Mouse (Mus musculus): ENCODE data around the gene Anapc1. TPM values are rescaled to one million over a fixed set of nuclear protein-coding genes. Genes with fewer than 3 reads are reported as not detected.

Anapc1 gene
- total RNA-seq, 2 experiments from 2014 or later: 71.4 to 80.0 TPM

DNA sequence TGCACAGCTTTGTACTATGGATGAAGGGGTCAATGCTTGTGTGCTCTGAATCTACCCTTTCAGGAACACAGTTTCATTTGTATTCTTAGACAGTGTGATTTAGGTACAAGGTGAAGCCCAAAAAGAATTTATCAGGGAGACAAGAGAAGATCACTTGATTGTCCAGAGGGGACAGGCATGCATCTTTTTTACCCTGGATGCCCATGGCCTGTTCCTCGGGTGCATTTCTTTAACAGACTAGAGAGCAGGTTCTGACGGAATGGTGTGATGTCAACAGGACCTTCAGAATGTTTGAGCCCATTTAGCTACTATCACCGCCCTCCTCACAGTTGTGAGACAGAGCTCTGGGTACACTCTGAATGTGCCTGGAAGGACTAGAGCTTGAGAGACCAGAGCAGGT lies 96.3 kb downstream of the Anapc1 start, which contains the start of gene Spdye4c:
Gene Spdye4c, plus strand, starts transcription at position 301 of the 400 bp plus-strand sequence.
- DNase-seq (ENCODE audit: extremely low spot score in 1 of 2, low spot score in 2 of 2): no peak
- intact Hi-C loops (cut with DNase I): no loop called here

DNA sequence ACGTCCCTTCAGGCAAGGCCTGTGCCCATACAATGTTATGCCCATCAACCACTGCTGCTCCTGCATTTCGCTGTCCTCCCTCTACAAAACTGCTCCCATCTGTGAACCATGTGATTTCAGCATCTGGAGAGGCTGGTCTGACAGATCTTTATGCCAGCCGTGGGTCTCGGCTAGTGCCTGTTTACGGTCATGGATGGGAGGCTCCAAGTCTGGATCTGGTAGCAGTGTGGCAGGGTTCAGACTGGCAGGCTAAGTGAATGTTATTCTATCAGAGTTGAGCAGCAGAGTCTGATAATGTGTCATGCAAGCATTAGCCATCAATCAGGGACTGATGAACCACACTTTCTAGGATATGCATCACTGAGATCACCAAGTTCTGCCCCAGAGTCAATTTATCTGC lies 104.3 kb downstream of the Anapc1 start:
- intact Hi-C loops (cut with DNase I): no loop called here
- no peak for DNase-seq (ENCODE audit: extremely low spot score in 1 of 2, low spot score in 2 of 2)

DNA sequence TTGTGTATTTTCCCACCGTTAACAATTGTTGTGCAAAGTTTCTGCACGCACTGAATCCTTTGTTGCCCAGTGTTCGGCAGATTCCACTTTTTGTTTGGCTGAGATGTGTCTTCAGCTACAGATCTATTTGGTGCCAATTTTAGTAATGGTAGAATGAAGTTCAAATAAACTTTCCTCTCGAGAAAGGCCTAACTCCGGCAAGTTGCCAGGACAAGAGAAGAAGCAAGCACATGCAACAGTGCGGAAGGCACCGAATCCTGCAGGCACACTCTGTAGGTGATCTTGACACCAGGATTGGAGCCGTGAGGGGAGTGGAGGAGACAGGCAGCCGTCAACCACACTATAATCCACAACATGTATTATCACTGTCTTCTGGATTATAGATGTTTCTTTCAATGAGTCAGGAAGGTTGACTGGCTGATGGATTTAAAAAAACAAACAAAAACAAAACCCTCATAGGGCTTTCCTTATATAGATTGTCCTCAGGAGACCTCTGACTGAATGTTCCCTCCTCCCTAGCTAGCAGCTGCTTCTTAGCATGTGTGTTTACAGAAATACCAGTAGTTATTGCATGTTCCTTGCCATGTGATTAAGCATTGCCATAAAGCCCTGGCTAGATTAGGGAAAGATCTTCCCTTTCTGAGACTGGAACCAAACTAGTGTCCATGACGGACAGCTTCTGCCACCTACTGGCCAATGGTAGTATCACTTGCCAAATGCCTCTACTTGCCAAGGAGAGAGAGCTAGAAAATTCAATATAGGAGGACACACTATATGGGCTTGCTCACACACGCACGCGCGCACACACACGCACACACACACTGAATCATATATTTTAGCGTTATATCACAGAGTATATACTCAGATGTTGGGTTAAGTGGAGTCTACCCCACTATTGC lies 114.2 kb downstream of the Anapc1 start:
- intact Hi-C loops (cut with DNase I): loop anchor here (5.0 to 10.0 kb wide), 3 partner anchors 161 to 686 kb away; partner anchors contain the start of gene Bcl2l11
- peak; percentile 81 to 85 for DNase-seq (ENCODE audit: extremely low spot score in 1 of 2, low spot score in 2 of 2)

DNA sequence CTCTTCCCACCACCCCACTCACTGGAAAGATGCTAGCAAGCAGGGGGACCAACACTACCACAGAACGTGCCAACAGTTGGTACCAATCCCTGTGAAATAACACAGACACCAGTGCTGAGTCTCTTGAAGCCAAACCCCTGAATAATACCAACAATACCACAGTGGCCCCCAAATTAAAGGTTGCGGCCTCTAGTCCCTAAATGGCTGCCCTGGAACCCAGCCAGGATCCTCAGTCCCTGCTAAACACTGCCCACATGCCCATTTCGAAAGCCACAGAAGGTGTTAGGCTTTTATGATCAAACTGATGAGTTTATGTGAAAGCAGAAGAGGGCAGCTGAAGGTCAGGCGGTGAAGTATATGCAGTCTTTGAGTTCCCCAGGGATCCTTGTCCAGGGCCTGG lies 116.2 kb downstream of the Anapc1 start:
- intact Hi-C loops (cut with DNase I): loop anchor here (5.0 to 10.0 kb wide), 3 partner anchors 159 to 684 kb away; partner anchors contain the start of gene Bcl2l11
- no peak for DNase-seq (ENCODE audit: extremely low spot score in 1 of 2, low spot score in 2 of 2)

DNA sequence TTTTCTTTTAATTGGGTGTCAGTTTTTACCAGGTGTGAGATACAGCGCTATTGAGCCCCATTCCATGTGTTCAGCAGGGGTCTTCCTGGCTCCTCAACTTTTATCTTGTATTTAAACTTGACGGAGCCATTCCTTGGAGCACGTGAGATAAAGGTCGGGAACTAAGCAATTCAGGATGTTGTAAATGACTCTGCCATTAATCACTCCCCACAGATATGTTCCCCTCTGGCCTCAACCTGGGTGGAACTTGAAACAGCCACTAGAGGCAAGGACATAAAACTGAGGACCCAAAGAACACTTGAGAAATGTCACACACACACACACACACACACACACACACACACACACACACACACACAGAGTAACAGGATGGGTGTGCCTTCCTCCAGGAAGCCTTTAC lies 118.7 kb downstream of the Anapc1 start:
- intact Hi-C loops (cut with DNase I): no loop called here
- DNase-seq (ENCODE audit: extremely low spot score in 1 of 2, low spot score in 2 of 2): no peak

GRCm38 (mm10) chr2:128568018-128568417 lies 119.2 kb downstream of the Anapc1 start:
- no peak for DNase-seq (ENCODE audit: extremely low spot score in 1 of 2, low spot score in 2 of 2)
- intact Hi-C loops (cut with DNase I): no loop called here

DNA sequence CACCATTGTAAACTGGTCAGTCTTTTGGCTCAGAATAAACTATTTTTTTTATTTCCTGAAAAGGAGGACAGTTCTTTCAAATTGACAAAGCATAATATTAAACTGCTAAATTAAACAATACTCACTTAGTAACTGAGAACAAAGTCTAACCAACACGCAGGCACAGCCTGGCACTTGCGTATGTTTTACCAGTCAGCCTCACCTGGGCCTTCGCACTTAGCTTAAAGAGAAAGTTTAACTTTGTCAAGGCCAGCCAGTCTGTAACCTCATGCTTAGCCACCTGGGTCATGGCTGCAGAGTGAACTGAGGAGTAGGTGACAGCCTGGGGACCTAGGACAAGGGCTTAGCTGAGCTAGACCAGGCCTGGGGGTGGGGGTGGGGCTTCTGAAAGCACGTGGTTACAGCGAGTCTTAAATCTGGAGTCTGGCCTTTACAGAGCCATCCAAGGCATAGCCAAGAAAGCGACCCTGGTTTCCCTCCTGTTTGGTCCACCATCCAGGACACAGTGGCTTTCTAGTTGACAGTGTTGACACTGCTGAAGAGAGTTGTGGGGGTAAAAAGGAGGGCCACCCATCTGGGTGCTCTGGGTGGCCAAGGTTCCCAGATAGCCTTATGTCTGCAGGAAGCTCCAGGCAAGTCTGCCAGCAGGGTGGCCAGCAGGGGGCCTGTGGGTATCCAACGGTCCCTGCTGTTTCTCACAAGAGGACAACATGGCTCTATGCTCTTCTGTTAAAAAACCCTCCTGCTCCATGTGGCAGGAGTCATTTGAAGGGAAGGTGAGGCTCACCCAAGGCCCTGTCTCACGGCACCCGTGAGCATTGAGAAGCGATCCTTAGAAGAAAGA lies 120.7 kb downstream of the Anapc1 start:
- peak in 1 of 2 experiments; percentile 43 for DNase-seq (ENCODE audit: extremely low spot score in 1 of 2, low spot score in 2 of 2)
- intact Hi-C loops (cut with DNase I): no loop called here

DNA sequence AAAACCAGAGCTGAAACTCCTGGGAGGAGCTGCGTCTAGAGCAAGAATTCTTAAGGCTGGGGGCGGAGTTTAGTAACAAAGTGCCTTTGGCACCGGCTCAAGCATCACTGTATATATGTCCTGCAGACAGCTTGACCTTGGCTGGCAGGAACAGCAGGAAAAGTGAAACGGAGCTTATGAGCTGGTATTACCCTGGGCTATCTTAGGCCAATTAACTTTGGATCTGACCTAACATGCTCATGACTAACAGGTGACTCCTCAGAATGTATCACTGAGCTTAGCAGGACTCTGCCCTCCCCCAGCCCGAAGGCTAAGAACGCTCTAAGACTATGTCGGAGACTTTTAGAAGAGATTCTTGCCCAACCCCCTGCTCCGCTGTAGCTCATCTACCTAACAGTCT lies 121.3 kb downstream of the Anapc1 start:
- DNase-seq (ENCODE audit: extremely low spot score in 1 of 2, low spot score in 2 of 2): no peak
- intact Hi-C loops (cut with DNase I): no loop called here

- intact Hi-C loops (cut with DNase I): no loop called here
- DNase-seq (ENCODE audit: extremely low spot score in 1 of 2, low spot score in 2 of 2): no peak
Observed at GRCm38 (mm10) chr2:128564195-128564594, 123.0 kb downstream of the Anapc1 start.

Other genes with a start within 250 kb of the Anapc1 start
- gene Spdye4c, start 96.2 kb downstream of the Anapc1 start, total RNA-seq (2021): not detected
- gene Mertk, start 11.6 kb upstream of the Anapc1 start, total RNA-seq (2021): 10 to 100 TPM; 10.4 to 23.6 TPM
- 10 to 100 TPM; 31.8 to 34.3 TPM for gene Tmem87b, start 130.7 kb upstream of the Anapc1 start, total RNA-seq (2021)
- 1 to 10 TPM; 5.3 to 5.5 TPM for gene Fbln7, start 175.6 kb upstream of the Anapc1 start, total RNA-seq (2021)